Mouse (Mus musculus): ENCODE measurements around the gene Pcnx2.

- no peak for TF ChIP-seq CTCF (IDR thresholded peaks at IDR 0.05; ENCODE audit: extremely low read depth, insufficient read depth, low read length)
- TF ChIP-seq POLR2A (IDR thresholded peaks at IDR 0.05; ENCODE audit: extremely low read depth, insufficient read depth, low read length): no peak
Observed at GRCm38 (mm10) chr8:125776800-125777199, 121.3 kb downstream of the Pcnx2 start.
